Comparison of ENCODE assay signal across 25 mouse cellular contexts in the genomic region with DNA sequence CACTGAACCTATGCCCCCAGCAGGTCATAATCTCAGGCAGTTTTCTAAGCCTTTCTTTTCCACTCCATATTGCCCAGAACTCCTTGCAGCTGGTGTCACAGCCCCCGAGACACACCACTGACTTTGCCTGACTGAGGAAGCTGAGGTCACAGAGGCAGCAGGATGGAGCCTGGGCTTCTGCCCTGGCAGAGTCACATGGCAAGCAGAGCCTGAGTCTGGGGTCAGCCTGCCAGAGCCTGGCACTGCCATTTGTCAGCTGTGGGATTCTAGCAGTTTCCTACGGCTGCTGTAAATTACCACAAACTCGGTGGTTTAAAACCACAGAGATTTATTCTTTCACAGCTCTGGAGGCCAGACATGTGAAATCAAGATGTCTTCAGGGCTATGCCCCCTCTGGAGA. TPM values are rescaled to one million over a fixed set of nuclear protein-coding genes. Genes with fewer than 3 reads are reported as not detected.
DNase-seq lines count a peak whose midpoint lies in the region; ATAC-seq lines count a peak whose summit lies in the region.
"Had no signal": no experiment of that assay in that cellular context is flagged by ENCODE, and none has a peak within 500 bp of the region (broad histone marks: within the 10 kb centered on the region; RNA-seq: fewer than 3 reads in every experiment).

No protein-coding gene starts in this region.

- H3K27ac ChIP-seq in embryonic facial prominence, embryonic 13.5 days = 0 out of 2 replicates have a peak overlapping the region, but pooled peaks have one; percentile 2
- H3K27ac ChIP-seq in embryonic facial prominence, embryonic 10.5 days (replicated peaks) = no peak overlapping the region
- H3K27ac ChIP-seq in hindbrain, embryonic 12.5 days = no peak overlapping the region
- H3K27ac ChIP-seq: embryonic facial prominence, embryonic 15.5 days; forebrain, embryonic 10.5 days; gastrocnemius, adult 2 months; heart, embryonic 10.5 days; hindbrain, embryonic 14.5 days had no signal

- ATAC-seq in embryonic facial prominence, embryonic 13.5 days (ENCODE audit: insufficient number of reproducible peaks, insufficient read depth, low FRiP score, low TSS enrichment, low read depth) = no peak
- ATAC-seq in megakaryocyte progenitor cell, adult 5-6 weeks (replicated peaks; ENCODE audit: poor library complexity) = peak; percentile 64
- ATAC-seq in hindbrain, embryonic 12.5 days (ENCODE audit: low FRiP score) = no peak
- ATAC-seq: forebrain, embryonic 14.5 days; Patski had no signal

- H3K9me3 ChIP-seq in embryonic facial prominence, embryonic 13.5 days = no peaks in the 10 kb centered on the region
- no peaks in the 10 kb centered on the region for H3K9me3 ChIP-seq in embryonic facial prominence, embryonic 10.5 days
- no peaks in the 10 kb centered on the region for H3K9me3 ChIP-seq in hindbrain, embryonic 12.5 days (replicated peaks)
- H3K9me3 ChIP-seq: embryonic facial prominence, embryonic 15.5 days; forebrain, embryonic 10.5 days; heart, embryonic 10.5 days had no signal

- WGBS in embryonic facial prominence, embryonic 13.5 days = 28% methylated on average over 3 of the region's 3 CpGs
- 80% methylated on average over 3 of the region's 3 CpGs for WGBS in embryonic facial prominence, embryonic 10.5 days
- WGBS in hindbrain, embryonic 12.5 days = 73% methylated on average over 3 of the region's 3 CpGs

- H3K4me2 ChIP-seq in embryonic facial prominence, embryonic 13.5 days = no peak overlapping the region
- no peak overlapping the region for H3K4me2 ChIP-seq in hindbrain, embryonic 12.5 days (replicated peaks)
- H3K4me2 ChIP-seq: embryonic facial prominence, embryonic 15.5 days; hindbrain, embryonic 14.5 days had no signal

- DNase-seq in embryonic facial prominence, embryonic 10.5 days (ENCODE audit: low spot score) = no peak
- DNase-seq in thymus, postnatal 0 days (ENCODE audit: low spot score) = peak; percentile 39
- no peak for DNase-seq in thymus, postnatal 10 days (ENCODE audit: low spot score in 2 of 2)
- peak; percentile 18 for DNase-seq in T-cell, adult 2 months (ENCODE audit: low spot score)
- DNase-seq in adrenal gland, postnatal 10 days = no peak
- DNase-seq: adrenal gland, adult 2 months; adrenal gland, postnatal 36 days; cerebellum, adult 11 months; cerebellum, adult 8-10 months; cerebellum, postnatal 25 days; gastrocnemius, adult 2 months; gastrocnemius, postnatal 25 days; heart, adult 11 months; heart, postnatal 10 days; heart, postnatal 4 days had no signal

- H3K27me3 ChIP-seq in embryonic facial prominence, embryonic 13.5 days = no peaks in the 10 kb centered on the region; the same call in 1 of the 2 replicates
- H3K27me3 ChIP-seq in embryonic facial prominence, embryonic 10.5 days (replicated peaks; ENCODE audit: low read depth, poor library complexity, severe bottlenecking) = peaks cover 8% of the 10 kb centered on the region
- peaks cover 3% of the 10 kb centered on the region; the same call in 1 of the 2 replicates for H3K27me3 ChIP-seq in hindbrain, embryonic 12.5 days
- H3K27me3 ChIP-seq: embryonic facial prominence, embryonic 15.5 days; Patski had no signal

- H3K36me3 ChIP-seq in embryonic facial prominence, embryonic 13.5 days = no peaks in the 10 kb centered on the region
- H3K36me3 ChIP-seq in embryonic facial prominence, embryonic 10.5 days (replicated peaks) = no peaks in the 10 kb centered on the region
- no peaks in the 10 kb centered on the region for H3K36me3 ChIP-seq in hindbrain, embryonic 12.5 days
- H3K36me3 ChIP-seq: embryonic facial prominence, embryonic 15.5 days; forebrain, embryonic 10.5 days had no signal

- peaks cover 17% of the 10 kb centered on the region for H3K4me1 ChIP-seq in embryonic facial prominence, embryonic 13.5 days
- H3K4me1 ChIP-seq in embryonic facial prominence, embryonic 10.5 days = peaks cover 15% of the 10 kb centered on the region
- peaks cover 7% of the 10 kb centered on the region; the same call in 1 of the 2 replicates for H3K4me1 ChIP-seq in hindbrain, embryonic 12.5 days

- no peak overlapping the region for H3K4me3 ChIP-seq in embryonic facial prominence, embryonic 13.5 days
- H3K4me3 ChIP-seq in embryonic facial prominence, embryonic 10.5 days = no peak overlapping the region
- no peak overlapping the region for H3K4me3 ChIP-seq in hindbrain, embryonic 12.5 days
- H3K4me3 ChIP-seq: embryonic facial prominence, embryonic 15.5 days; erythroblast, embryonic 14.5 days; forebrain, embryonic 10.5 days; gastrocnemius, adult 2 months; heart, embryonic 10.5 days had no signal

- H3K9ac ChIP-seq in embryonic facial prominence, embryonic 13.5 days = no peak overlapping the region
- no peak overlapping the region for H3K9ac ChIP-seq in hindbrain, embryonic 12.5 days
- H3K9ac ChIP-seq: embryonic facial prominence, embryonic 15.5 days; hindbrain, embryonic 14.5 days had no signal

RNA-seq across cellular contexts. Expression of a gene that starts 34.0 kb away (rescaled TPM):
- 6.0 and 7.1 TPM in 2 replicates for polyA plus RNA-seq in embryonic facial prominence, embryonic 13.5 days (2015; fragmentation: Nextera tagmentation; extraction: Ambion mirVana)
- 1.5 and 2.1 TPM in 2 replicates for polyA plus RNA-seq in embryonic facial prominence, embryonic 10.5 days (2016; fragmentation: Nextera tagmentation; extraction: Ambion mirVana)
- 7.8 and 8.1 TPM in 2 replicates for polyA plus RNA-seq in thymus, postnatal 0 days (2015; fragmentation: Nextera tagmentation; extraction: Ambion mirVana)
- 0.49 and 1.1 TPM in 2 replicates for total RNA-seq in megakaryocyte progenitor cell, adult 5-6 weeks (2015)
- 0.20 and 0.42 TPM in 2 replicates for total RNA-seq in megakaryocyte progenitor cell, adult 5-6 weeks (2017)
- 5.1 and 5.8 TPM in 2 replicates for polyA plus RNA-seq in hindbrain, embryonic 12.5 days (2016; fragmentation: Nextera tagmentation; extraction: Ambion mirVana)
- 10 to 100 TPM; 25.2 to 27.8 TPM for total RNA-seq in adrenal gland, postnatal 10 days (2021)
- polyA plus RNA-seq: erythroblast, embryonic 14.5 days had no signal

RNA-seq across cellular contexts. Expression of a gene that starts 36.6 kb away (rescaled TPM):
- polyA plus RNA-seq in embryonic facial prominence, embryonic 13.5 days (2015; fragmentation: Nextera tagmentation; extraction: Ambion mirVana) = 20.8 and 24.5 TPM in 2 replicates
- 24.9 and 29.2 TPM in 2 replicates for polyA plus RNA-seq in embryonic facial prominence, embryonic 10.5 days (2016; fragmentation: Nextera tagmentation; extraction: Ambion mirVana)
- polyA plus RNA-seq in thymus, postnatal 0 days (2015; fragmentation: Nextera tagmentation; extraction: Ambion mirVana) = 14.0 and 14.1 TPM in 2 replicates
- 3.3 and 7.4 TPM in 2 replicates for total RNA-seq in megakaryocyte progenitor cell, adult 5-6 weeks (2015)
- total RNA-seq in megakaryocyte progenitor cell, adult 5-6 weeks (2017) = 9.2 and 9.5 TPM in 2 replicates
- polyA plus RNA-seq in hindbrain, embryonic 12.5 days (2016; fragmentation: Nextera tagmentation; extraction: Ambion mirVana) = 14.8 and 18.6 TPM in 2 replicates
- total RNA-seq in adrenal gland, postnatal 10 days (2021) = 10 to 100 TPM; 23.1 to 24.2 TPM

RNA-seq across cellular contexts. Expression of a gene that starts 49.0 kb away (rescaled TPM):
- polyA plus RNA-seq in embryonic facial prominence, embryonic 13.5 days (2015; fragmentation: Nextera tagmentation; extraction: Ambion mirVana) = 28.7 and 30.4 TPM in 2 replicates
- 35.4 and 36.7 TPM in 2 replicates for polyA plus RNA-seq in embryonic facial prominence, embryonic 10.5 days (2016; fragmentation: Nextera tagmentation; extraction: Ambion mirVana)
- 34.2 and 37.7 TPM in 2 replicates for polyA plus RNA-seq in thymus, postnatal 0 days (2015; fragmentation: Nextera tagmentation; extraction: Ambion mirVana)
- 20.8 and 26.3 TPM in 2 replicates for total RNA-seq in megakaryocyte progenitor cell, adult 5-6 weeks (2015)
- total RNA-seq in megakaryocyte progenitor cell, adult 5-6 weeks (2017) = 14.5 and 16.5 TPM in 2 replicates
- 23.8 and 24.5 TPM in 2 replicates for polyA plus RNA-seq in hindbrain, embryonic 12.5 days (2016; fragmentation: Nextera tagmentation; extraction: Ambion mirVana)
- total RNA-seq in adrenal gland, postnatal 10 days (2021) = 10 to 100 TPM; 13.5 to 18.1 TPM

RNA-seq across cellular contexts. Expression of a gene that starts 58.3 kb away (rescaled TPM):
- 8.2 and 9.7 TPM in 2 replicates for polyA plus RNA-seq in embryonic facial prominence, embryonic 13.5 days (2015; fragmentation: Nextera tagmentation; extraction: Ambion mirVana)
- 0.23 and 1.3 TPM in 2 replicates for polyA plus RNA-seq in embryonic facial prominence, embryonic 10.5 days (2016; fragmentation: Nextera tagmentation; extraction: Ambion mirVana)
- polyA plus RNA-seq in thymus, postnatal 0 days (2015; fragmentation: Nextera tagmentation; extraction: Ambion mirVana) = 8.3 and 11.0 TPM in 2 replicates
- total RNA-seq in megakaryocyte progenitor cell, adult 5-6 weeks (2015) = 0.02 TPM in 1 of 2 replicates, not detected in the other
- not detected in 2 replicates for total RNA-seq in megakaryocyte progenitor cell, adult 5-6 weeks (2017)
- polyA plus RNA-seq in hindbrain, embryonic 12.5 days (2016; fragmentation: Nextera tagmentation; extraction: Ambion mirVana) = 11.3 and 15.8 TPM in 2 replicates
- 10 to 100 TPM; 23.6 to 24.5 TPM for total RNA-seq in adrenal gland, postnatal 10 days (2021)

Comparison
In these comparisons a context has a peak if more than half of its experiments do, and no peak if none do; other contexts are left out.
1. DNase-seq: peak in thymus, postnatal 0 days (single experiment) and T-cell, adult 2 months (single experiment); none in embryonic facial prominence, embryonic 10.5 days (single experiment), thymus, postnatal 10 days (0 of 2) and adrenal gland, postnatal 10 days (single experiment).